Mouse (Mus musculus) liver, embryonic 14.5 days (tissue): ENCODE results near the gene Arsa. TPM values are rescaled to one million over a fixed set of nuclear protein-coding genes. Genes with fewer than 3 reads are reported as not detected.

Source experiments
- ATAC-seq: fragments of 200-750 bp; cut with Nextera tagmentation; 2 replicates; pipeline ENCODE4 v1.8.0; 2017; ENCODE audit warnings: moderate number of reproducible peaks, mild to moderate bottlenecking, moderate library complexity; ENCODE audit not compliant: insufficient read depth
- DNase-seq, 3 experiments: peaks; one replicate each; pipeline ENCODE4 v3.0.0-alpha.2; 2012 to 2013; ENCODE audit warnings: low read depth in 3 of 3, low spot score in 3 of 3
- H3K27ac ChIP-seq: fragments of 300-500 bp; sonication (generic); 2 replicates; pipeline ENCODE4 v1.5.1; 2014; ENCODE audit warnings: moderate library complexity, mild to moderate bottlenecking, control low read depth, inconsistent platforms
- H3K27me3 ChIP-seq: fragments of 300-500 bp; sonication (generic); 2 replicates; pipeline ENCODE4 v1.6.1; 2014; ENCODE audit warnings: mild to moderate bottlenecking, low read length, moderate library complexity; ENCODE audit not compliant: control insufficient read depth, insufficient read depth
- H3K36me3 ChIP-seq: fragments of 300-500 bp; sonication (generic); replicated peaks from 2 replicates; pipeline ENCODE4 v1.6.1; 2014; ENCODE audit warnings: low read depth; ENCODE audit not compliant: control insufficient read depth, insufficient read depth
- H3K4me1 ChIP-seq, 2 experiments: fragments of 200-500 bp in 1 of 2; fragments of 300-500 bp in 1 of 2; sonication (generic) in 1 of 2; replicated peaks; 2 replicates each; pipeline ENCODE4 v1.6.1; 2012 to 2014; ENCODE audit warnings: antibody characterized with exemption in 1 of 2, inconsistent platforms in 1 of 2, low read length in 1 of 2; ENCODE audit not compliant: control insufficient read depth in 2 of 2, insufficient read depth in 2 of 2
- H3K4me2 ChIP-seq: fragments of 300-500 bp; sonication (generic); 2 replicates; pipeline ENCODE4 v1.6.1; 2014; ENCODE audit warnings: low read depth, mild to moderate bottlenecking, control low read depth, moderate library complexity
- H3K4me3 ChIP-seq, 2 experiments: fragments of 200-500 bp in 1 of 2; fragments of 300-500 bp in 1 of 2; sonication (generic) in 1 of 2; 2 replicates each; pipeline ENCODE4 v1.5.1; 2012 to 2014; ENCODE audit warnings: low read depth in 2 of 2, low read length in 2 of 2, mild to moderate bottlenecking in 2 of 2, control low read depth in 1 of 2, inconsistent platforms in 1 of 2, moderate library complexity in 1 of 2; ENCODE audit not compliant: insufficient read depth in 1 of 2
- H3K9ac ChIP-seq: fragments of 300-500 bp; sonication (generic); replicated peaks from 2 replicates; pipeline ENCODE4 v1.6.1; 2014; ENCODE audit warnings: mild to moderate bottlenecking, control low read depth, moderate library complexity
- H3K9me3 ChIP-seq: fragments of 300-500 bp; sonication (generic); 2 replicates; pipeline ENCODE4 v1.6.1; 2016; ENCODE audit warnings: low read length, mixed read lengths; ENCODE audit not compliant: control insufficient read depth
- CTCF ChIP-seq: IDR thresholded peaks from 2 replicates; pipeline ENCODE4 v1.5.1; 2016; ENCODE audit warnings: antibody characterized with exemption, low read depth, control low read depth
- EP300 ChIP-seq: IDR thresholded peaks from 2 replicates; pipeline ENCODE4 v1.6.1; 2016; ENCODE audit warnings: antibody characterized with exemption, low read depth
- WGBS: fragments of 180-500 bp; shearing (Covaris S2); extraction: QIAGEN DNeasy Blood & Tissue Kit; methylation state at CpG from one replicate; pipeline ENCODE4 v1.1.7; 2014; ENCODE audit not compliant: insufficient replicate concordance; 5-methylcytosine and 5-hydroxymethylcytosine counted together
- polyA plus RNA-seq, 2 experiments: library from polyadenylated mRNA; depleted of rRNA in 1 of 2; stranded (reverse) in 1 of 2; unstranded in 1 of 2; fragments of >200 nt; fragmentation: Nextera tagmentation in 1 of 2; extraction: Ambion mirVana in 1 of 2; gene quantifications; 2 replicates each; pipeline versions ENCODE4 v1.2.1 to v1.2.3; 2012 to 2014

Arsa gene
- polyA plus RNA-seq (2012; rRNA removed), result 3.2 and 3.4 TPM in 2 replicates
- 2.7 and 3.1 TPM in 2 replicates for polyA plus RNA-seq (2014; fragmentation: Nextera tagmentation; extraction: Ambion mirVana)

- Histone ChIP-seq H3K9me3 (no peaks in the 10 kb centered on the region), H3K27me3 (no peaks in the 10 kb centered on the region), H3K36me3 (no peaks in the 10 kb centered on the region), H3K4me3 (peak within 1 kb of the TSS; percentile 62 to 73), H3K4me1 (peaks cover 6 to 15% of the 10 kb centered on the region in 2 experiments), H3K27ac (peak within 1 kb of the TSS; percentile 37), H3K4me2 (peak within 1 kb of the TSS; percentile 91), H3K9ac (peak within 1 kb of the TSS; percentile 48)
- ATAC-seq (no peak), DNase-seq (no peak)
- WGBS, result 23% methylated on average over 9 of the region's 9 CpGs
- TF ChIP-seq EP300 (no peak), CTCF (no peak)
These were observed at the start of gene Arsa for GRCm38 (mm10) chr15:89477091-89477491. Gene Arsa, minus strand, starts transcription at chr15:89477425.

- Histone ChIP-seq H3K27ac (no peak overlapping the region), H3K9ac (no peak overlapping the region), H3K4me3 (no peak overlapping the region), H3K9me3 (no peaks in the 10 kb centered on the region), H3K27me3 (peaks cover 4% of the 10 kb centered on the region; the same call in 1 of the 2 replicates), H3K4me1 (no peaks in the 10 kb centered on the region), H3K4me2 (no peak overlapping the region), H3K36me3 (no peaks in the 10 kb centered on the region)
- TF ChIP-seq CTCF (no peak), EP300 (no peak)
- 78% methylated on average over 19 of the region's 19 CpGs for WGBS
- no peak for DNase-seq
- no peak for ATAC-seq
These were observed 49.6 kb upstream of the Arsa start for GRCm38 (mm10) chr15:89526776-89527325.

DNA sequence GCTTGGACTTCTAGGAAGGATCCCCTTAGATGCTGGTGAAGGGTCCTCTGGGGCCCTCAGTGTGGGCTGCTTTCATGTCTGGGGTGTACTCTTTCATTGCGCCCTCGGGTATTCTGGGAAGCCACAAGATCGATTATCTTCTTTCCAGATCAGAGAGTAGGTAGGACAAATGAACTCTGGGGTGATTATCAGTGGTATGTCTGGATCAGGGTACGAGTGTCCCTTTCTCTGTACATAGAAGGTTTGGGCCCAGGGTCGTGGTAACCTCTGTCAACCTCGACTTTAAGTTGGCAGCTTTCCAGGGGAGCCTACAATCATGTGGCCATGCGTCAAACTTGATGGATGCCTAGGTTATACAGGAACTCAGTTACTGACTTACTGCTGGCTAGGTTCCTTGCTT is 48.7 kb upstream of the Arsa start:
- DNase-seq (no peak), ATAC-seq (no peak)
- H3K27me3 ChIP-seq, result peaks cover 4% of the 10 kb centered on the region; the same call in 1 of the 2 replicates
- H3K36me3 ChIP-seq, result no peaks in the 10 kb centered on the region
- H3K4me1 ChIP-seq, result no peaks in the 10 kb centered on the region
- TF ChIP-seq CTCF (no peak), EP300 (no peak)
- H3K9me3 ChIP-seq, result no peaks in the 10 kb centered on the region
- no peak overlapping the region for H3K27ac ChIP-seq
- no peak overlapping the region for H3K4me3 ChIP-seq
- WGBS, result 46% methylated on average over 7 of the region's 7 CpGs
- no peak overlapping the region for H3K9ac ChIP-seq
- no peak overlapping the region for H3K4me2 ChIP-seq

- no peak overlapping the region for H3K4me3 ChIP-seq
- no peak for ATAC-seq
- no peak for DNase-seq
- TF ChIP-seq EP300 (no peak), CTCF (no peak)
- WGBS, result 85% methylated on average over 8 of the region's 8 CpGs
- no peak overlapping the region for H3K9ac ChIP-seq
- H3K36me3 ChIP-seq, result no peaks in the 10 kb centered on the region
- H3K27me3 ChIP-seq, result peaks cover 4% of the 10 kb centered on the region; the same call in 1 of the 2 replicates
- no peak overlapping the region for H3K27ac ChIP-seq
- no peaks in the 10 kb centered on the region for H3K9me3 ChIP-seq
- no peak overlapping the region for H3K4me2 ChIP-seq
- no peaks in the 10 kb centered on the region for H3K4me1 ChIP-seq
These were observed 48.2 kb upstream of the Arsa start for GRCm38 (mm10) chr15:89525464-89525863.

DNA sequence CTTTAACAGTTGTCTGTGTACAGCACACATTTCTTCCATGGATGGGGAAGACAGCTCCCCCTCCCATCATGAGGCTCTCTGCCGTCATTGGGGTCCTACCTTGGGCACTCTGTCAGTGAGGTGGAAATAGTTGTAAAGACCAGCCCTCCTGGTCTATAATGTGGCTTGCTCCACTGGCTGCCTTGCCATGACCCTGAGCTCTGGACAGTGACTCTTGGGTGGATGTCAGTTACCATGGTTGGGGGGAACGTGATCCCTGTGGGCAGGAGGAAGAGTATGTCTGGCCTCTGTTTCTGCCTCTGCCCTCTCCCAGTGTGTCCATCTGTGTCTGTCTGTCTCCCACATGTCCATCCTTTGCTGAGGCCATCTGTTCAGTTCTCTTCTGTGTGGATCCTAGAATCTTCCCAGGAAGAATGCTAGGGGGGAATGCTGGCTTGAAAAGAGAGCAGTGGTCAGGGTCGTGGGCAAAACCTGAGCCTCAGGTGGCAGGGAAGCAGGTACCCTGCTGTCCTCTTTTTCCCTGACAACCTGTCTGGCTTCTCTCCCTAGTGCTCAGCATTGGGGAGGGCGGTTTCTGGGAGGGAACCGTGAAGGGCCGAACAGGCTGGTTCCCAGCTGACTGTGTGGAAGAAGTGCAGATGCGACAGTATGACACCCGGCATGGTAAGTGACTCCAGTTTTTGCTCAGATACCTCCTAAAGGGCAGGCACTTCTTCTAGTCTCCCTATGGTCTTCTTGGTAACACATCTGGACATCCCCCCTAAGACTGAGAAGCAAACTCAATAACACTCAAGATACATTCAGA is 47.6 kb upstream of the Arsa start:
- Histone ChIP-seq H3K36me3 (no peaks in the 10 kb centered on the region), H3K27me3 (peaks cover 4% of the 10 kb centered on the region; the same call in 1 of the 2 replicates), H3K27ac (no peak overlapping the region), H3K4me2 (no peak overlapping the region), H3K4me3 (no peak overlapping the region), H3K4me1 (no peaks in the 10 kb centered on the region), H3K9ac (no peak overlapping the region), H3K9me3 (no peaks in the 10 kb centered on the region)
- TF ChIP-seq CTCF (no peak), EP300 (no peak)
- WGBS, result 82% methylated on average over 8 of the region's 8 CpGs
- no peak for DNase-seq
- no peak for ATAC-seq
